Mouse (Mus musculus): ENCODE data around the gene Mrgpre.

Mrgpre gene

GRCm38 (mm10) chr7:143739511-143740461 lies 44.5 kb downstream of the Mrgpre start:
- DNase-seq (ENCODE audit: low spot score in 2 of 2): peak in 1 of 2 experiments; percentile 78

GRCm38 (mm10) chr7:143738601-143739006 lies 45.7 kb downstream of the Mrgpre start:
- peak in 1 of 2 experiments; percentile 17 for DNase-seq (ENCODE audit: low spot score in 2 of 2)

- peak in 1 of 2 experiments; percentile 21 for DNase-seq (ENCODE audit: low spot score in 2 of 2)
Observed at GRCm38 (mm10) chr7:143738194-143738593, 46.1 kb downstream of the Mrgpre start.

- peak in 1 of 2 experiments; percentile 41 for DNase-seq (ENCODE audit: low spot score in 2 of 2)
Observed at GRCm38 (mm10) chr7:143733746-143734145, 50.6 kb downstream of the Mrgpre start.

- no peak for DNase-seq (ENCODE audit: low spot score in 2 of 2)
Observed at GRCm38 (mm10) chr7:143729886-143730285, 54.4 kb downstream of the Mrgpre start.
